Mouse (Mus musculus): ENCODE results near the gene Fam20a. TPM values are rescaled to one million over a fixed set of nuclear protein-coding genes. Genes with fewer than 3 reads are reported as not detected.

Gene Fam20a
- polyA plus RNA-seq, 1 experiment: not detected

GRCm38 (mm10) chr11:109704311-109705205 is 17.5 kb downstream of the Fam20a start:
- Histone ChIP-seq H3K27me3 (ENCODE audit: control insufficient read depth, insufficient read depth, low read length, poor library complexity, severe bottlenecking) (no peaks in the 10 kb centered on the region), H3K4me3 (ENCODE audit: low read depth, low read length) (no peak overlapping the region), H3K9ac (ENCODE audit: low read depth, poor library complexity, severe bottlenecking) (no peak overlapping the region), H3K36me3 (ENCODE audit: control insufficient read depth, insufficient read depth, low read length, poor library complexity, severe bottlenecking) (no peaks in the 10 kb centered on the region), H3K27ac (ENCODE audit: insufficient read depth, low read length) (no peak overlapping the region), H3K9me3 (replicated peaks; ENCODE audit: control insufficient read depth, insufficient read depth, low read length, poor library complexity, severe bottlenecking) (no peaks in the 10 kb centered on the region), H3K4me1 (ENCODE audit: control insufficient read depth, insufficient read depth, low read length) (no peaks in the 10 kb centered on the region)
- TF ChIP-seq EP300 (IDR thresholded peaks at IDR 0.05; ENCODE audit: insufficient read depth, low read depth, low read length): no peak
- no peak for TF ChIP-seq POLR2A (IDR thresholded peaks at IDR 0.05; ENCODE audit: insufficient read depth, low read length)
- no peak for TF ChIP-seq CTCF (IDR thresholded peaks at IDR 0.05; ENCODE audit: low read depth, low read length)

DNA sequence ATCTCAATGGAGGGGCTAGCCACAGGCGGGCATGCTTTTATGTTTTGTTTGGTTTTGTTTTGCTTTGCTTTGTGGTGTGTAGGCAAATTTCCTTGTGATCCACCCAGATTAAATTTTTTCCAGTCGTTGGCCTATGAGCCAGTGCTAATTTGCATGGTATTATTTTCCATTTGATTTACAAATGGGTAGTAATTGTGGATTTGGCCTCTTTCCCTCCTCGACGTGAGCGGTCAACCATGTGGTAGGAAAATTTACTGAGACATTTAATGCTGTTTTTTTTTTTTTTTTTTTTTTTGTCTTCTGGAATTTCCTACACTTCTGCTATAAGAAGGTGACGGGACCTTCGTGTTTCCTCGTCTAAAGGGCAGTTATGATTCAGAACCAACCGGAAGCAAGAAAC is 18.2 kb downstream of the Fam20a start:
- H3K4me3 ChIP-seq (ENCODE audit: low read depth, low read length): no peak overlapping the region
- H3K9me3 ChIP-seq (replicated peaks; ENCODE audit: control insufficient read depth, insufficient read depth, low read length, poor library complexity, severe bottlenecking): no peaks in the 10 kb centered on the region
- TF ChIP-seq CTCF (IDR thresholded peaks at IDR 0.05; ENCODE audit: low read depth, low read length) (no peak), EP300 (IDR thresholded peaks at IDR 0.05; ENCODE audit: insufficient read depth, low read depth, low read length) (no peak), POLR2A (IDR thresholded peaks at IDR 0.05; ENCODE audit: insufficient read depth, low read length) (no peak)
- H3K9ac ChIP-seq (ENCODE audit: low read depth, poor library complexity, severe bottlenecking): no peak overlapping the region
- H3K27ac ChIP-seq (ENCODE audit: insufficient read depth, low read length): no peak overlapping the region
- no peaks in the 10 kb centered on the region for H3K27me3 ChIP-seq (ENCODE audit: control insufficient read depth, insufficient read depth, low read length, poor library complexity, severe bottlenecking)
- no peaks in the 10 kb centered on the region for H3K36me3 ChIP-seq (ENCODE audit: control insufficient read depth, insufficient read depth, low read length, poor library complexity, severe bottlenecking)
- H3K4me1 ChIP-seq (ENCODE audit: control insufficient read depth, insufficient read depth, low read length): no peaks in the 10 kb centered on the region

DNA sequence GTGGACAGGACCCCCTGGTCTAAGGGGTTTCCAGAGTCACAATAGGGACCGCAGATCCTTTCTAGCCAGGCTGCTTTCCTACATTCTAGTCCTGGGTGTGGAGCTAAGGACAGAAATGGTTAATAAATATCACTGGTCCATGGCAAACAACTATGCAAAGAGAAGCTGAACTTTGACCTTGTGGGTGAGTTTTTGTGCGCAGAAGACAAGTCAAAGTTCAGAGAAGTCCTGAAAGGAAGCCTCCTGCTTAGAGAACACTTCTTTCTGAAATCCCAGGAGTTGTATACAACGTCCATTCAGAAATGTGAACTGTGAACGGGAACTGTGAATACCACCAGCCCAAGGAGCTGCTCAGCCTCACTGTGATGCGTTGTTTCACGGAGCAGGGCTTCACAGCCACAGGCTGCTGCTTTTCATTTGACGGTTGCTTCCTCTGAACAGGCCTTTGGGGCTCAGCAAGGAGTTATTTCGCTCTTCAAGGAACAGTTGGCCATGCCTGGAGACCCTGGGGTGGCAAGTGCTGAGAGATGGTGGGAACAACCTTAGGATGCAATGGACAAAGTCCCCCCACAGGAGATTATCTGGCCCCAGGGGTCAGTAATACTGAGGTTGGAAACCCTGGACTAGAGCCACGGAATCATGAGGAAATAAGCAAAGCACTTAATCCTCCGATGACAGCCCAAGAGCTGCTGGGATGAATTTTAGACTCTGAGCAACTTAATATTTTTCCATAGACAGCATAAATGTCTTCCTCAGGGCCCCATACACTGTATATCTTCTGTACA is 19.9 kb downstream of the Fam20a start:
- no peaks in the 10 kb centered on the region for H3K4me1 ChIP-seq (ENCODE audit: control insufficient read depth, insufficient read depth, low read length)
- no peaks in the 10 kb centered on the region for H3K36me3 ChIP-seq (ENCODE audit: control insufficient read depth, insufficient read depth, low read length, poor library complexity, severe bottlenecking)
- H3K9ac ChIP-seq (ENCODE audit: low read depth, poor library complexity, severe bottlenecking): no peak overlapping the region
- H3K27ac ChIP-seq (ENCODE audit: insufficient read depth, low read length): no peak overlapping the region
- no peak overlapping the region for H3K4me3 ChIP-seq (ENCODE audit: low read depth, low read length)
- no peaks in the 10 kb centered on the region for H3K27me3 ChIP-seq (ENCODE audit: control insufficient read depth, insufficient read depth, low read length, poor library complexity, severe bottlenecking)
- no peaks in the 10 kb centered on the region for H3K9me3 ChIP-seq (replicated peaks; ENCODE audit: control insufficient read depth, insufficient read depth, low read length, poor library complexity, severe bottlenecking)
- TF ChIP-seq CTCF (IDR thresholded peaks at IDR 0.05; ENCODE audit: low read depth, low read length) (no peak), EP300 (IDR thresholded peaks at IDR 0.05; ENCODE audit: insufficient read depth, low read depth, low read length) (no peak), POLR2A (IDR thresholded peaks at IDR 0.05; ENCODE audit: insufficient read depth, low read length) (no peak)

DNA sequence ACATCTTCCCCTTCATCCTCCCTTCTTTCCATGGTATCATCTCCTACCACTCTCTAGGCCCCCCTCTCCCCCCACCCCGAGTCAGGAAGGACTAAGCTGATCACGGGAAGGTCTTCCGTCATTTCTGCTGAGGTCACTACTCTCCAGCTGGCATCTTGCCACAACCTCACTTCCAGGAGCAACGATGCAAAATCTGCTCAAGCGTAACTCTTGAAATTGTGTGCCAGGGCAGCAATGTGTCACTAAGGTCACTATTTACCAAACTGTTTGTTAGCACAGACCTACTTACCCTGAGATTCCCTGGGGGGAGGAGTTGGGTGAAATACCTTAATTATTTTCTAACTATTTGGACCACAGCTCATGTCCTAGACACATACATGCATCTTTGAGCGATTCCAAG is 21.3 kb downstream of the Fam20a start:
- H3K9ac ChIP-seq (ENCODE audit: low read depth, poor library complexity, severe bottlenecking): no peak overlapping the region

GRCm38 (mm10) chr11:109699784-109700183 is 22.3 kb downstream of the Fam20a start:
- no peaks in the 10 kb centered on the region for H3K9me3 ChIP-seq (replicated peaks; ENCODE audit: control insufficient read depth, insufficient read depth, low read length, poor library complexity, severe bottlenecking)
- no peak overlapping the region for H3K9ac ChIP-seq (ENCODE audit: low read depth, poor library complexity, severe bottlenecking)
- TF ChIP-seq EP300 (IDR thresholded peaks at IDR 0.05; ENCODE audit: insufficient read depth, low read depth, low read length) (no peak), POLR2A (IDR thresholded peaks at IDR 0.05; ENCODE audit: insufficient read depth, low read length) (no peak), CTCF (IDR thresholded peaks at IDR 0.05; ENCODE audit: low read depth, low read length) (no peak)
- no peaks in the 10 kb centered on the region for H3K27me3 ChIP-seq (ENCODE audit: control insufficient read depth, insufficient read depth, low read length, poor library complexity, severe bottlenecking)
- no peaks in the 10 kb centered on the region for H3K36me3 ChIP-seq (ENCODE audit: control insufficient read depth, insufficient read depth, low read length, poor library complexity, severe bottlenecking)
- no peak overlapping the region for H3K4me3 ChIP-seq (ENCODE audit: low read depth, low read length)
- no peaks in the 10 kb centered on the region for H3K4me1 ChIP-seq (ENCODE audit: control insufficient read depth, insufficient read depth, low read length)
- no peak overlapping the region for H3K27ac ChIP-seq (ENCODE audit: insufficient read depth, low read length)

More for the DNA sequence above, 21.3 kb downstream of the Fam20a start:
- Histone ChIP-seq H3K36me3 (ENCODE audit: control insufficient read depth, insufficient read depth, low read length, poor library complexity, severe bottlenecking) (no peaks in the 10 kb centered on the region), H3K27ac (ENCODE audit: insufficient read depth, low read length) (no peak overlapping the region), H3K4me1 (ENCODE audit: control insufficient read depth, insufficient read depth, low read length) (no peaks in the 10 kb centered on the region), H3K9me3 (replicated peaks; ENCODE audit: control insufficient read depth, insufficient read depth, low read length, poor library complexity, severe bottlenecking) (no peaks in the 10 kb centered on the region), H3K27me3 (ENCODE audit: control insufficient read depth, insufficient read depth, low read length, poor library complexity, severe bottlenecking) (no peaks in the 10 kb centered on the region), H3K4me3 (ENCODE audit: low read depth, low read length) (no peak overlapping the region)
- no peak for TF ChIP-seq POLR2A (IDR thresholded peaks at IDR 0.05; ENCODE audit: insufficient read depth, low read length)
- TF ChIP-seq CTCF (IDR thresholded peaks at IDR 0.05; ENCODE audit: low read depth, low read length): no peak
- no peak for TF ChIP-seq EP300 (IDR thresholded peaks at IDR 0.05; ENCODE audit: insufficient read depth, low read depth, low read length)

Measured in ES-Bruce4 (cell line).